Mouse (Mus musculus): ENCODE data around the gene Tmem80. TPM values are rescaled to one million over a fixed set of nuclear protein-coding genes. Genes with fewer than 3 reads are reported as not detected.

The Tmem80 gene
- polyA plus RNA-seq, 1 experiment = 81.8 TPM

DNA sequence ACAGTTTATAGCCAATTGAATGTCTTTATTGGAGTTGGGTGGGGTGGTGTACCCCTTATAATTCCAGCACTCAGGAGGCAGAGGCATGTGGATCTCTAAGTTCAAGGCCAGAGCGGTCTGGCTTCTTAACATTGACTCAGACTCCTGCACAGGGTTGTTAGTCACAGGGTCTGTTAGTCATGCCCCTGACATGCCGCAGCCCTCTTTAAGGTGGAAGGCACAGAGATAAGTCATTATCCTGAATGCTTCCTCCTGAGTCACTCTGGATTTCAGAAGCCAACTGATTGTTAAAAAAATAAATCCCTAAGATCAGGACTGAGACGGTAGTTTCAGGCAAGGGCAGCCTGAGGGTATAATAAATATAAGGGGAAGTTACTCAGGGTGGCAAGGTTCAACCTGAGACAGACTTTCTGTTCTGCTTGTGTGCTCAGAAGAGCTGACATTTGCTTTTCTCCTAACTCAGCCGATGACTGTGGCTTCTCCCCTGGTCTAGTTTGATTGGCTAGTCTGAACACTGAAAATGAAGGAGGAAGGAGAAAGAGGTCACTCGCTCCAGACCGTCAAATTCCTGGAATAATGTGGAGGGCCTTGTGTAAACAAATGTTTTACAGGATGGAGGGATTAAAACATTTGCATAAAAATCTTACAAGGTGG is 44.5 kb downstream of the Tmem80 start:
- Histone ChIP-seq H3K27me3 (ENCODE audit: control insufficient read depth, insufficient read depth, low read length) (no peaks in the 10 kb centered on the region), H3K36me3 (ENCODE audit: control insufficient read depth, insufficient read depth, low read length) (no peaks in the 10 kb centered on the region), H3K4me1 (replicated peaks; ENCODE audit: control insufficient read depth, insufficient read depth, low read length) (peaks cover 6% of the 10 kb centered on the region; the same call in 1 of the 2 replicates), H3K27ac (ENCODE audit: control insufficient read depth, insufficient read depth, low read length) (no peak overlapping the region), H3K4me3 (ENCODE audit: control insufficient read depth, insufficient read depth, low read length) (no peak overlapping the region)
- DNase-seq = no peak
- TF ChIP-seq POLR2A (IDR thresholded peaks at IDR 0.05; ENCODE audit: control insufficient read depth, extremely low read depth, insufficient read depth, low read length, poor library complexity) (no peak), CTCF (IDR thresholded peaks at IDR 0.05; ENCODE audit: borderline replicate concordance, control insufficient read depth, extremely low read depth, insufficient read depth, low read length, poor library complexity) (no peak)
- 55% methylated on average over 6 of the region's 6 CpGs for WGBS

DNA sequence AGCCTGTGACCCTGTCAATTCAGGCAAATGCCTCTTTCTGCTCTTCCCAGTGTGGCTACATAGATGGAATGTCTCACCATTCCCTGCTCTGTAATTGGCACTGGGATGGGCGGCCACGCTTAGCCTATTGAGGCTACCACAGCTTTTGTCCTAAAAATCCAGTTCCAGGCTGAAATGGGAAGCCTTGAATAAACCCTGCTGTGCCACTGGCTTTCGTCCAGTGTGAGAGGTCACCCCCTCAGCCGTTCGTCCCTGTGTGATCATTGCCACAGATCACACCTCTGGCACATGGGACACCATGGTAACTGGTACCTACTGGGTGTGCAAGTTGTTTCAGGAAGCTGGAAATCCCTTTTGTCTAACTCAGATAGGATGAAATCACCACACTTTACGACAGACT is 46.1 kb downstream of the Tmem80 start:
- Histone ChIP-seq H3K27me3 (ENCODE audit: control insufficient read depth, insufficient read depth, low read length) (no peaks in the 10 kb centered on the region), H3K4me3 (ENCODE audit: control insufficient read depth, insufficient read depth, low read length) (no peak overlapping the region), H3K36me3 (ENCODE audit: control insufficient read depth, insufficient read depth, low read length) (no peaks in the 10 kb centered on the region), H3K4me1 (replicated peaks; ENCODE audit: control insufficient read depth, insufficient read depth, low read length) (peaks cover 6% of the 10 kb centered on the region; the same call in 1 of the 2 replicates), H3K27ac (ENCODE audit: control insufficient read depth, insufficient read depth, low read length) (no peak overlapping the region)
- TF ChIP-seq CTCF (IDR thresholded peaks at IDR 0.05; ENCODE audit: borderline replicate concordance, control insufficient read depth, extremely low read depth, insufficient read depth, low read length, poor library complexity) (no peak), POLR2A (IDR thresholded peaks at IDR 0.05; ENCODE audit: control insufficient read depth, extremely low read depth, insufficient read depth, low read length, poor library complexity) (no peak)
- 94% methylated on average over 6 of the region's 6 CpGs for WGBS
- no peak for DNase-seq

DNA sequence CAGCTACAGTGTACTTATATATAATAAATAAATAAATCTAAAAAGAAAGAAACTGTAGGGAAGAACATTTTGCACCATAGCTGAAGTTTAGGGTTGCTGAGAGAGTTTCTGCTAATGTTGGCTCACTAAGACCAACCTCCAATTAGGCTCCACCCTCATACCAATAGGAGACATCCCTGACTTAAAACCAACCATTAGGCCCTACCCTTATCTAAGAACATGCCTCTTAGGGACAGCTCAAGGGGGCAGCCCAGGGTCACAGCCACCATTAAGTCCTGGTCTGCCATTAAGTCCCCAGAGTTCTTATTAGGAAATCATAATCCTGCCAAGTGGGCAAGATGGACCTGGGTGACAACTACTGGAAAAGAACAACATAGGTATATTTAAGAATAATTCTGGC is 46.9 kb downstream of the Tmem80 start:
- H3K36me3 ChIP-seq (ENCODE audit: control insufficient read depth, insufficient read depth, low read length) = no peaks in the 10 kb centered on the region
- no peaks in the 10 kb centered on the region for H3K27me3 ChIP-seq (ENCODE audit: control insufficient read depth, insufficient read depth, low read length)
- TF ChIP-seq CTCF (IDR thresholded peaks at IDR 0.05; ENCODE audit: borderline replicate concordance, control insufficient read depth, extremely low read depth, insufficient read depth, low read length, poor library complexity) = no peak
- no peak for TF ChIP-seq POLR2A (IDR thresholded peaks at IDR 0.05; ENCODE audit: control insufficient read depth, extremely low read depth, insufficient read depth, low read length, poor library complexity)
- no peak for DNase-seq
- H3K4me1 ChIP-seq (replicated peaks; ENCODE audit: control insufficient read depth, insufficient read depth, low read length) = peaks cover 4% of the 10 kb centered on the region; the same call in 1 of the 2 replicates
- no peak overlapping the region for H3K27ac ChIP-seq (ENCODE audit: control insufficient read depth, insufficient read depth, low read length)
- no peak overlapping the region for H3K4me3 ChIP-seq (ENCODE audit: control insufficient read depth, insufficient read depth, low read length)

DNA sequence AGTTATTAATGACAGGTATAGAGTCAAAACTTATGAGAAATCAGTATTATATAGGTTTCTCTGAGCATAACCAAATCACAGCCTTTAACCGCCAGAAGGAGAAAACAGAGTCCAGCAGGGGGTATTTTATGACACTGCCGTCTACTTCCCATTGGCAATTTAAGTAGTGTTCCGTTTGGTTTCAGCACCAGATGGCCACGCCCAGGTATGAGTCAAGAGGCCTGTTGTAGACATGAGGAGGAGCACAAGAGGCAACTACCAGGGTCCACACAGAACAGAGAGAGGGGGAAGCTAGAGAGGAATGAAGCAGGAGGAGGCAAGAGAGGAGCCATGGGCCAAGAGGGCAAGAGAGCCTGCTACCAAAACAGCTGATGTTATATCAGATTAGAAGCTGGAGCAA is 52.0 kb downstream of the Tmem80 start:
- DNase-seq = no peak
- no peak overlapping the region for H3K27ac ChIP-seq (ENCODE audit: control insufficient read depth, insufficient read depth, low read length)
- no peaks in the 10 kb centered on the region for H3K36me3 ChIP-seq (ENCODE audit: control insufficient read depth, insufficient read depth, low read length)
- WGBS = 69% methylated on average over 4 of the region's 4 CpGs
- no peaks in the 10 kb centered on the region for H3K27me3 ChIP-seq (ENCODE audit: control insufficient read depth, insufficient read depth, low read length)
- TF ChIP-seq POLR2A (IDR thresholded peaks at IDR 0.05; ENCODE audit: control insufficient read depth, extremely low read depth, insufficient read depth, low read length, poor library complexity) = no peak
- no peak for TF ChIP-seq CTCF (IDR thresholded peaks at IDR 0.05; ENCODE audit: borderline replicate concordance, control insufficient read depth, extremely low read depth, insufficient read depth, low read length, poor library complexity)
- H3K4me1 ChIP-seq (replicated peaks; ENCODE audit: control insufficient read depth, insufficient read depth, low read length) = no peaks in the 10 kb centered on the region
- no peak overlapping the region for H3K4me3 ChIP-seq (ENCODE audit: control insufficient read depth, insufficient read depth, low read length)

DNA sequence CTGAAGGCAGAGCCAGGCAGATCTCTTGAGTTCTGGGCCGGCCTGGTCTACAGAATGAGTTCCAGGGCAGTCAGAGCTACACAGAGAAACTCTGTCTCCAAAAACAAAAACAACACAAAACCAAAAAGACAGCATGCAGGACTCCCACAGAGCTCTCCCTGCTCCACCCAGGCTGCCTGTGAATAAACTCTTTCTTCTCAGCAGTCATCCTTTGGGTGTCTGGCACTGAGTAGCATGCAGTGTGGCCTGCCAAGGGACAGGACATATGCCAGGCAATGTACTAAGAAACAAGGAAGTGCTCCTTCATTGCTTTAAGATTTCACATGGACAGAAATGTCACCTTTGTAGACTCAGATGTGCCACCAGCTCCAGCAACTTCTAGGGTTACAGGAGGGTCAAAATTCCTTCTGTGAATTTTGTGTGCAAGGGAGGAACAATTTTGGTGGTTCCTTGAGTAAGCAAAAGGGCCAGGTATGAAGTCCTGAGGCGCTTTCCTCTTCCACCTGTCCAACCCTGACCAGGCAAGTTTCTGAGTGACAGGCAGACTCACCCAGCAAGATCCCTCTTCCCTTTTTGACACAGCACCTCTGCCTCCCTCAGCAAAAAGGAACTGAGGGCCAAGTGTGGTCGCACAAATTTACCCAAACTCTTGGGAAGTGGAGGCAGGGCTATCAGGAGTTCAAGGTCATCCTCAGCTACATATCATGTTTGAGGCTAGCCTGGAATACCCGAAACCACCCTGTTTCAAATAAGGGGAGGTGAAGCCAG is 53.7 kb downstream of the Tmem80 start:
- 64% methylated on average over 4 of the region's 4 CpGs for WGBS
- TF ChIP-seq CTCF (IDR thresholded peaks at IDR 0.05; ENCODE audit: borderline replicate concordance, control insufficient read depth, extremely low read depth, insufficient read depth, low read length, poor library complexity) (no peak), POLR2A (IDR thresholded peaks at IDR 0.05; ENCODE audit: control insufficient read depth, extremely low read depth, insufficient read depth, low read length, poor library complexity) (no peak)
- no peak overlapping the region for H3K4me3 ChIP-seq (ENCODE audit: control insufficient read depth, insufficient read depth, low read length)
- DNase-seq = no peak
- H3K36me3 ChIP-seq (ENCODE audit: control insufficient read depth, insufficient read depth, low read length) = no peaks in the 10 kb centered on the region
- no peak overlapping the region for H3K27ac ChIP-seq (ENCODE audit: control insufficient read depth, insufficient read depth, low read length)
- H3K4me1 ChIP-seq (replicated peaks; ENCODE audit: control insufficient read depth, insufficient read depth, low read length) = no peaks in the 10 kb centered on the region
- H3K27me3 ChIP-seq (ENCODE audit: control insufficient read depth, insufficient read depth, low read length) = no peaks in the 10 kb centered on the region

Other genes starting within 250 kb of the Tmem80 start
- gene Pkp3, start 249.5 kb upstream of the Tmem80 start, polyA plus RNA-seq (2012; rRNA removed) = 46.8 and 49.9 TPM in 2 replicates
- 62.4 and 67.3 TPM in 2 replicates for gene Sigirr, start 227.2 kb upstream of the Tmem80 start, polyA plus RNA-seq (2012; rRNA removed)
- gene Ano9, start 209.9 kb upstream of the Tmem80 start, polyA plus RNA-seq (2012; rRNA removed) = 1.5 and 2.9 TPM in 2 replicates
- gene Ptdss2, start 205.4 kb upstream of the Tmem80 start, polyA plus RNA-seq (2012; rRNA removed) = 29.9 and 33.8 TPM in 2 replicates
- gene Rnh1, start 154.9 kb upstream of the Tmem80 start, polyA plus RNA-seq (2012; rRNA removed) = 59.0 and 75.9 TPM in 2 replicates
- 65.6 and 77.9 TPM in 2 replicates for gene Hras, start 133.7 kb upstream of the Tmem80 start, polyA plus RNA-seq (2012; rRNA removed)
- gene Lrrc56, start 133.6 kb upstream of the Tmem80 start, polyA plus RNA-seq (2012; rRNA removed) = 7.1 and 7.4 TPM in 2 replicates
- gene Lmntd2, start 113.7 kb upstream of the Tmem80 start, polyA plus RNA-seq (2012; rRNA removed) = 4.6 and 5.5 TPM in 2 replicates
- 29.8 TPM in 2 replicates for gene Rassf7, start 111.9 kb upstream of the Tmem80 start, polyA plus RNA-seq (2012; rRNA removed)
- 64.1 and 80.2 TPM in 2 replicates for gene Phrf1, start 99.0 kb upstream of the Tmem80 start, polyA plus RNA-seq (2012; rRNA removed)
- gene Irf7, start 61.3 kb upstream of the Tmem80 start, polyA plus RNA-seq (2012; rRNA removed) = 219 and 278 TPM in 2 replicates
- 2.2 and 2.7 TPM in 2 replicates for gene Cdhr5, start 51.0 kb upstream of the Tmem80 start, polyA plus RNA-seq (2012; rRNA removed)
- 10.3 and 10.6 TPM in 2 replicates for gene Sct, start 48.6 kb upstream of the Tmem80 start, polyA plus RNA-seq (2012; rRNA removed)
- 0.18 and 0.47 TPM in 2 replicates for gene Drd4, start 35.7 kb upstream of the Tmem80 start, polyA plus RNA-seq (2012; rRNA removed)
- gene Deaf1, start within 50 bp of the Tmem80 start, polyA plus RNA-seq (2012; rRNA removed) = 34.9 and 40.2 TPM in 2 replicates
- 20.2 and 25.4 TPM in 2 replicates for gene Eps8l2, start 11.1 kb downstream of the Tmem80 start, polyA plus RNA-seq (2012; rRNA removed)
- 216 and 235 TPM in 2 replicates for gene Taldo1, start 64.5 kb downstream of the Tmem80 start, polyA plus RNA-seq (2012; rRNA removed)
- 98.1 and 104 TPM in 2 replicates for gene Gatd1, start 86.4 kb downstream of the Tmem80 start, polyA plus RNA-seq (2012; rRNA removed)
- gene Cend1, start 101.8 kb downstream of the Tmem80 start, polyA plus RNA-seq (2012; rRNA removed) = 0.43 and 0.63 TPM in 2 replicates
- gene Slc25a22, start 110.2 kb downstream of the Tmem80 start, polyA plus RNA-seq (2012; rRNA removed) = 114 and 128 TPM in 2 replicates
- gene Pidd1, start 116.3 kb downstream of the Tmem80 start, polyA plus RNA-seq (2012; rRNA removed) = 109 and 133 TPM in 2 replicates
- gene Rplp2, start 119.6 kb downstream of the Tmem80 start, polyA plus RNA-seq (2012; rRNA removed) = 674 and 750 TPM in 2 replicates
- gene Pnpla2, start 127.5 kb downstream of the Tmem80 start, polyA plus RNA-seq (2012; rRNA removed) = 256 and 296 TPM in 2 replicates
- 10.0 and 14.9 TPM in 2 replicates for gene Cracr2b, start 133.4 kb downstream of the Tmem80 start, polyA plus RNA-seq (2012; rRNA removed)
- gene Cd151, start 139.7 kb downstream of the Tmem80 start, polyA plus RNA-seq (2012; rRNA removed) = 132 and 186 TPM in 2 replicates
- 31.1 and 39.3 TPM in 2 replicates for gene Polr2l, start 147.4 kb downstream of the Tmem80 start, polyA plus RNA-seq (2012; rRNA removed)
- gene Tspan4, start 147.5 kb downstream of the Tmem80 start, polyA plus RNA-seq (2012; rRNA removed) = 36.9 and 45.1 TPM in 2 replicates
- 26.5 and 36.8 TPM in 2 replicates for gene Chid1, start 212.1 kb downstream of the Tmem80 start, polyA plus RNA-seq (2012; rRNA removed)
- 40.9 and 45.7 TPM in 2 replicates for gene Ap2a2, start 234.4 kb downstream of the Tmem80 start, polyA plus RNA-seq (2012; rRNA removed)